Mouse (Mus musculus): ENCODE data around the gene Trim41. TPM values are rescaled to one million over a fixed set of nuclear protein-coding genes. Genes with fewer than 3 reads are reported as not detected.

Gene Trim41
- polyA plus RNA-seq, 1 experiment from 2014 or later = 4.3 TPM

GRCm38 (mm10) chr11:48764119-48764518, 53.0 kb downstream of the Trim41 start:
- 85% methylated on average over 9 of the region's 9 CpGs for WGBS
- Histone ChIP-seq H3K9ac (no peak overlapping the region), H3K9me3 (replicated peaks) (no peaks in the 10 kb centered on the region)

GRCm38 (mm10) chr11:48759021-48759420, 58.1 kb downstream of the Trim41 start:
- ATAC-seq (replicated peaks; ENCODE audit: insufficient number of reproducible peaks, insufficient read depth, low FRiP score, low read depth) = no peak
- Histone ChIP-seq H3K27me3 (no peaks in the 10 kb centered on the region), H3K9ac (no peak overlapping the region), H3K36me3 (no peaks in the 10 kb centered on the region), H3K4me1 (replicated peaks) (no peaks in the 10 kb centered on the region), H3K9me3 (replicated peaks) (no peaks in the 10 kb centered on the region), H3K4me2 (no peak overlapping the region), H3K4me3 (no peak overlapping the region), H3K27ac (no peak overlapping the region)
- WGBS = 77% methylated on average over 8 of the region's 8 CpGs

More at GRCm38 (mm10) chr11:48764119-48764518, 53.0 kb downstream of the Trim41 start:
- no peak overlapping the region for H3K4me2 ChIP-seq
- no peak overlapping the region for H3K27ac ChIP-seq
- no peak for ATAC-seq (replicated peaks; ENCODE audit: insufficient number of reproducible peaks, insufficient read depth, low FRiP score, low read depth)
- H3K27me3 ChIP-seq = no peaks in the 10 kb centered on the region
- no peaks in the 10 kb centered on the region for H3K4me1 ChIP-seq (replicated peaks)
- H3K36me3 ChIP-seq = no peaks in the 10 kb centered on the region
- H3K4me3 ChIP-seq = no peak overlapping the region

Other genes with a start within 250 kb of the Trim41 start
- 338 and 387 TPM in 2 replicates for gene Rack1, start 17.0 kb downstream of the Trim41 start, polyA plus RNA-seq (2015; fragmentation: Nextera tagmentation; extraction: Ambion mirVana)
- 0.75 and 0.84 TPM in 2 replicates for gene Trim7, start 8.8 kb upstream of the Trim41 start, polyA plus RNA-seq (2015; fragmentation: Nextera tagmentation; extraction: Ambion mirVana)
- gene Gm12184, start 9.3 kb upstream of the Trim41 start, polyA plus RNA-seq (2015; fragmentation: Nextera tagmentation; extraction: Ambion mirVana) = 3.2 and 3.7 TPM in 2 replicates
- 8.9 and 13.6 TPM in 2 replicates for gene Irgm1, start 54.3 kb upstream of the Trim41 start, polyA plus RNA-seq (2015; fragmentation: Nextera tagmentation; extraction: Ambion mirVana)
- gene Gm5431, start 84.9 kb upstream of the Trim41 start, polyA plus RNA-seq (2015; fragmentation: Nextera tagmentation; extraction: Ambion mirVana) = 0.25 and 0.30 TPM in 2 replicates
- gene Psme2b, start 128.8 kb upstream of the Trim41 start, polyA plus RNA-seq (2015; fragmentation: Nextera tagmentation; extraction: Ambion mirVana) = 2.1 and 2.8 TPM in 2 replicates
- 0.10 TPM in 1 of 2 replicates, not detected in the other for gene Olfr56, start 161.5 kb upstream of the Trim41 start, polyA plus RNA-seq (2015; fragmentation: Nextera tagmentation; extraction: Ambion mirVana)
- 0.50 and 1.2 TPM in 2 replicates for gene 9930111J21Rik1, start 162.0 kb upstream of the Trim41 start, polyA plus RNA-seq (2015; fragmentation: Nextera tagmentation; extraction: Ambion mirVana)
- 0.06 TPM in 1 of 2 replicates, not detected in the other for gene Gm12185, start 174.9 kb upstream of the Trim41 start, polyA plus RNA-seq (2015; fragmentation: Nextera tagmentation; extraction: Ambion mirVana)
- gene Tgtp1, start 176.8 kb upstream of the Trim41 start, polyA plus RNA-seq (2015; fragmentation: Nextera tagmentation; extraction: Ambion mirVana) = 0.64 and 3.2 TPM in 2 replicates
- 0.52 and 0.58 TPM in 2 replicates for gene 9930111J21Rik2, start 233.9 kb upstream of the Trim41 start, polyA plus RNA-seq (2015; fragmentation: Nextera tagmentation; extraction: Ambion mirVana)
- gene Tgtp2, start 246.9 kb upstream of the Trim41 start, polyA plus RNA-seq (2015; fragmentation: Nextera tagmentation; extraction: Ambion mirVana) = 0.23 and 5.3 TPM in 2 replicates